Mouse (Mus musculus) kidney, postnatal 10 days (tissue): ENCODE measurements around the gene Cyyr1.

Source experiments
- DNase-seq: peaks from one replicate; pipeline ENCODE4 v3.0.0; 2021; ENCODE audit warnings: mixed read lengths

The Cyyr1 gene

GRCm38 (mm10) chr16:85455043-85455442 is 98.2 kb downstream of the Cyyr1 start:
- DNase-seq: no peak

DNA sequence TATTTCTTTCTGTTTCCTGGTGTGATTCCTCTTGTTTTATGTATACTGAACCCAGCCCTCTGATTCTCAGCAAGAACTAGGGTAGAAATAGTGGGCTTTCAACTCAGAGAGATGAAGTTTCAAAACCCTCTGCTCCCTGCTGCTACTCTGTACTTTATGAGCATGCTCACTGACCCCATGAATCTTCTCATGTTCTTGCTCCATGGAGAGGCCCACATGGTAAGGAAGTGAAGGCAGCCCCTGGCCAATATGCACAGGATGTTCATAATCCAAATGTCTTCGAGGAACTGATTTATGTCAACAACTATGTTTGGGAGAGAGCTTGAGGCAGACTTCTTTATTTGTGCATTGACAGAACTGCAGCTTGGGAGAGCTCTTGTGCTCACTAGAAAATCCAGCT is 106.9 kb downstream of the Cyyr1 start:
- DNase-seq: no peak

- no peak for DNase-seq
Observed at GRCm38 (mm10) chr16:85445801-85446200, 107.4 kb downstream of the Cyyr1 start.

GRCm38 (mm10) chr16:85435427-85435826 is 117.8 kb downstream of the Cyyr1 start:
- peak; percentile 34 for DNase-seq

DNA sequence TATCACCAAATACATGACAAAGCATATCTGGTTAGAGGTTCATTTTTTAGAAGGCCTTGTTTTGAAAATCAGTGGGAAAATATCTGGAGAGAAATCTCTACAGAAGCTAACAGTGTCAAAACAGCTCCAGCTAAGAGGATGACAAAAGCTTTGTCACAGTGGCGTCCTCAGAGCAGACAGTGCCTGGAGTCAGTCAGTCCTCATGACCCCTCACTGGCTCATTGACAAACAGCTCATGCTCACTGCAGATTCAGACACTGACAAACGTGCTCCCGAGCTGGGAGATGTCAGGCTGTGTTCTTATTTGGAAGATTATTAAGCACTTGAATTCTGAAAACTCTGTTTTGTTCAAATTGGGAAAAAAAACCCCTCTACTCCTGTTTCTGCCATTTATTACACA is 124.0 kb downstream of the Cyyr1 start:
- DNase-seq: peak; percentile 24

- DNase-seq: no peak
Observed at GRCm38 (mm10) chr16:85422889-85423288, 130.3 kb downstream of the Cyyr1 start.

DNA sequence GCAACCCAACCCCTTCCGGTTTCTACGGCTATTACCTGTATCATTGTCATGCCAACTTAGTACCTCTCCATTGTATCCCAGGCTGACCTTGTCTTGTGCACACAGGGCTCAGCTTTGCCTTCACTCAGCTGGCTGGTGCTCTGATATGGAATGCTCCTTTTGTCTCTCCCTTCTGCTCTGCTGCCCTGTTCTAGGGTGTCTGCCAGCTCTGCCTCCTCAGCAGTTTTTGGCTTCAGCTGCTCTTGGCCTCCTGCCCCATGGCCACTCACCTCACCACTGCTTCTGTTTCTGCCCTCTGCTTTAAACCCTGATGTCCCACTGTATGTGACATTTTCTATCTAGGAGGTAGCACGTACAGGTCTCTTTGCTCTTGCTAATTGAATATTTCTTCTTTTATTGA is 137.8 kb downstream of the Cyyr1 start:
- DNase-seq: peak; percentile 11

GRCm38 (mm10) chr16:85393430-85393948 is 159.7 kb downstream of the Cyyr1 start:
- DNase-seq: peak; percentile 30

DNA sequence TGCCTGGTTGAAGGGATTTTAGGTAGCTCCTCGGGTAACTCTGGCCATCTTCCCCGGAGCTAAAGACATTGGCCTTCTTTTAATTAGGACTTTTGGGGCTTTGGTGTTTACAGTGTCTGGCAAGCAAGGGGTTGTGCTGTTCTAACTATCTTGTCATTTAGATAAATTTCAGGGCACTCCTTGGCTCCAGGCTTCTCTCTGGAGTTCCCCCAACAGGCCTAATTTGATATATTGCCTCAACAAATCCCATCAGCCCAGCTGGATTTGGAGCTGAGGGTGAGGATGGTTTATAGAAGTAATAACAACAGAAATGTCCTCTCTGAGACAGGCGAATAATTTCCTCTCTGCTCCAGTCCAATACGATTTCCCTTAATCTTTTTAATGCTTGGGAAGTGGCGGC is 166.4 kb downstream of the Cyyr1 start:
- DNase-seq: peak; percentile 12
